Mouse (Mus musculus) liver (tissue): ENCODE data around the gene Gins3.
"Not testable (repeated sequence)": the region's sequence is repeated elsewhere in the genome, so short reads cannot be mapped to it uniquely, and the experiment has no call there.

Source experiments
- DNase-seq: peaks from one replicate; pipeline ENCODE4 v3.0.0-alpha.2; 2020; ENCODE audit warnings: mixed read lengths

Gene Gins3

GRCm38 (mm10) chr8:95633262-95634062 lies at the start of gene Gins3:
Gene Gins3 (plus strand): TSS chr8:95633453.
- DNase-seq = peak; percentile 92

GRCm38 (mm10) chr8:95587339-95587738 lies 45.9 kb upstream of the Gins3 start:
- DNase-seq = no peak

- DNase-seq = no peak
These were observed 44.0 kb upstream of the Gins3 start for GRCm38 (mm10) chr8:95589282-95589681.

GRCm38 (mm10) chr8:95590539-95590938 lies 42.7 kb upstream of the Gins3 start:
- no peak for DNase-seq

- DNase-seq = peak; percentile 65
These were observed 41.0 kb upstream of the Gins3 start for GRCm38 (mm10) chr8:95592131-95592780.

DNA sequence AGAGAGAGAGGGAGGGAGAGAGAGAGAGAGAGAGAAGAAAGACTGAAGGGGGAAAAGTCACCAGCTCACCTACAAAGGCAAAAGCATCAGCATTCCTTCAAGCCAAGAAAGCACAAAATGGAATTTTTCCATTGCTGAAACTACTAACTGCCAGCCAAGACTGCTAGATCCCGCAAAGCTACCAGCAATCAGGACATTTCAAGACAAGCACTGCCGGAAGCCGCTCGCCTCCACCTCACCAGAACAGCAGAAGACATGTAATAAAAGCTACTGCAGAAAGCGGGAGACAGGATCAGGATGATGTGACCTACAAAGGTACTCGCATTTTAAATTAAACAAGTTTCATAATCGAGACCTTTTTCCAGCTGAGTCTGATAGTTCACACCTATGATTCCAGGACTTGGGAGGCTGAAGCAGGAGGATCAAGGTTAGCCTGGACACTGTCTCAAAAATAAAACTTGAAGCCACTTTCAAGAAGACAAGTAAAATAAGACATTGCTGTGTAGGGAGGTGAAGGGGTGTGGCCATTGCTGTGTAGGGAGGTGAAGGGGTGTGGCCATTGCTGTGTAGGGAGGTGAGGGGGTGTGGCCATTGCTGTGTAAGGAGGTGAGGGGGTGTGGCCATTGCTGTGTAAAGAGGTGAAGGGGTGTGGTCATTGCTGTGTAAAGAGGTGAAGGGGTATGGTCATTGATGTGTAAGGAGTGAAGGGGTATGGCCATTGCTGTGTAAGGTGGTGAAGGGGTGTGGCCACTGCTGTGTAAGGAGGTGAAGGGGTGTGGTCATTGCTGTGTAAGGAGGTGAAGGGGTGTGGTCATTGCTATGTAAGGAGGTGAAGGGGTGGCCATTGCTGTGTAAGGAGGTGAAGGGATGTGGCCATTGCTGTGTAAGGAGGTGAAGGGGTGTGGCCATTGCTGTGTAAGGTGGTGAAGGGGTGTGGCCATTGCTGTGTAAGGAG lies 39.5 kb upstream of the Gins3 start:
- DNase-seq = peak; percentile 54

GRCm38 (mm10) chr8:95595131-95595530 lies 38.1 kb upstream of the Gins3 start:
- DNase-seq = no peak

- DNase-seq = no peak
These were observed 36.4 kb upstream of the Gins3 start for GRCm38 (mm10) chr8:95596841-95597241.

GRCm38 (mm10) chr8:95599861-95600260 lies 33.4 kb upstream of the Gins3 start:
- peak; percentile 48 for DNase-seq

DNA sequence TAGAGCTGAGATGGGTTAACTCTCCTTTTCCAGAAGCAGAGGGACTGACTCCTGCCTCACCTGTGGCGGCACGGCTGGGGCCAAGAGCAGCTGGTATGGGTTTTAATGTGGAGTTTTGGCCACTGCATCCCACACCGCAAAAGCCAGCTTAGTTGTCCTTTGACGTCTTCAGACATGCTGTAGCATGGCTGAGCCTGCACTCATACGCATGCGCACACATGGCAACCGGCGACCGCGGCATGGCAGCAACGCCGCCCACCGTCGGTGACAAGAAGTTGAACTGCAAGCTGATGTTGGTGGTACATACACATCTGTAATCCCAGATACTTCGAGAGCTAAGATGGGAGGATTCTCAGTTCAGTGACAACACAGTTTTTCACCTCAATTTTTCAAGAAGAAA lies 31.9 kb upstream of the Gins3 start:
- no peak for DNase-seq

DNA sequence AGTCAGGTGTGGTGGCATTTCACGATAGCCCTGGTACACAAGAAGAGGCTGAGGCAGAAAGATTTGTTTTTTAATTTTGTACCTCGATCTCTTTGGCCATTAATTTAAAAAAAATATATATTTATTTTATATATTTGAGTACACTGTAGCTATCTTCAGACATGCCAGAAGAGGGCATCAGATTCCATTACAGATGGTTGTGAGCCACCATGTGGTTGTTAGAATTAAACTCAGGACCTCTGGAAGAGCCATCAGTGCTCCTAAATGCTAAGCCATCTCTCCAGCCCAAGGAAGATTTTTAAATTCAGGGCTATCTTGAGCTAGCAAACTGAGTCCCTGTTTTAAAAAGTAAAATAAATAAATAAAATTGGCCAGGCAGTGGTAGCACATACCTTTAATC lies 31.1 kb upstream of the Gins3 start:
- no peak for DNase-seq

DNA sequence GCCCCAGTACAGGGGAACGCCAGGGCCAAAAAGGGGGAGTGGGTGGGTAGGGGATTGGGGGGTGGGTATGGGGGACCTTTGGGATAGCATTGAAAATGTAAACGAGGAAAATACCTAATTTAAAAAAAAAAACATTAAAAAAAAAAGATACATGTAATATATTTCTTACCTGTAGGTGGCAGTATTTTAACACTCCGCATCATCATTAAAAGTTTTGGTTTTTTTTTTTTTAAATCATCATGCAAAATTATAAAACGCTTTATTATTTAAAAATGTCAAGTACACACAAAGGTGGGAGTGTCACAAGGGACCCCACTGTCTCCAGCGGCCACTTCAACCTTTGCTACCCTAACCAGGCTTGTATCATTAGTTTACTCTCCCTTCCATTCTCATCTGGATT lies 26.7 kb upstream of the Gins3 start:
- DNase-seq = not testable (repeated sequence)

DNA sequence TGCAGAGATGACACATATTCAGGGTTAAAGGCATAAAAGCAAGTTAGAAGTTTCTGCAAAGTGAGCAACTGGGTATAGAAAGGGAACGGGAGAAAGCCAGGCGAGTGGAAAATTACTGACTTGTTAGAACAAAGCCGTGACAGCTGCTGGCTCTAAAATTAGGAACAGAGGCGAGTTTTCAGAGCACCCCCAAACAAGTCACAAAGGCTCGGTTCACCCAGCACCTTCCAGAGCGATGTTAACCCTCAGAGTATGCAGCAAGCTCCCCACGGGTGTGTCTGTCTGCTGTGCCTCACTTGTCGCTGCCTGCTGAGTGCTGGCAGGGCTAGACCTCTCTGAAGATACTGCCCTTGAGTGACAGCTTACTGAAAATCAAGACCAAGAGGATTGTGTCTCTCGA lies 26.0 kb upstream of the Gins3 start:
- DNase-seq = no peak

- no peak for DNase-seq
These were observed 23.8 kb upstream of the Gins3 start for GRCm38 (mm10) chr8:95609406-95609805.

DNA sequence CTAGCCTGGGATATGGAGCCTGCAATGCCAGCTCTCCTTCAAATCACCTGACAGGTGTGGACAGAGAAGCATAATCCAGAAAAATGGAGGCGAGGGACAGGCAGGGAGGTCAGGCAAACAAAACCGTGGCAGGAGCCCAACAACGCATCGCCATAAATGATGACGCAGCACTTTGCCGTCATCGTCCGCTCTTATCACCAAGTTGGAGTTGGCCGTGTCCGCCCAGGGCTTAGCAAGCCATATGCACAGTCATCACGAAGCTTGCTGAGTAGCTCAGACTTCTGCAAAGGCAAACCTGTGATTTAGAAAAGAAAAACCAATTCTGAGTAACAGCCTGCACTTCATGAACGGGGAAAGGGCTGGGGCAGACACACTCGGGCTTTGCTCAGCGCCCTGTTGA lies 22.5 kb upstream of the Gins3 start:
- DNase-seq = peak; percentile 81

DNA sequence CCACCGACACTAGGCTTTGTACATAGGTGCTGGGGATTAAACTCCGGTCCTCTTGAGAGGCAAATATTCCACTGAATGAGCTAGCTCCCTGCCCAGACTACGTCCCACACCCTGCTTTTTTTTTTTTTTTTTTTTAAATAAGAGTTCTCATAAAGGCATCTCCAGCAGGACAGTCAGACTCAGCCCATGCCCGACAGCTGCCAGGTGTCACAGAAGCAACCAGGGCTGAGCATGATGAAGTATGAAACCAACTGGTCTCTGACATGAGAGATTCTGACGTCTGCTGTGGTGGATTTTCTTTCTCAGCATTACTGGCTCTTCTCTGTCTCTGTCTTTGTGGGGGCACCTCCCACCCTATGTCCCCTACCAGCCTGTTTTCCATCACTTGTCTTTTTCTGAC lies 21.5 kb upstream of the Gins3 start:
- DNase-seq = no peak

DNA sequence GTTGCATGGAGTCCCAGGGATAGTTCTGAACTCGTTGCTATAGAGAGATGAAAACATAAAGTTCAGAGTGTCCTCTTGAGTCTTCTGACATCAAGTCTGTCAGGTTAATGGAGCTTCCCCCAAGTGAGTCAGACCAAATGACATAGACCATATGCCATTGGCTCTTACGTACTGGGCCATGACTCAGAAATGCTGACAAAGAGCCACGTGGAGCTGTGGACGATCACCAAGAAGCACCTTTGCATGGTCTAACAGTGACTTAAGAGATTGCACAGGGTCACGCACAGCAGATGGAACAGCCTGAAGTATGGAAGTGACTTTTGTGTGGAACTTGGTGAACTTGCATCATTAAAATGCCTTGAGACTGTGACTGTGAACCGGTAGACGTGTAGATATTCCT lies 16.9 kb upstream of the Gins3 start:
- no peak for DNase-seq

DNA sequence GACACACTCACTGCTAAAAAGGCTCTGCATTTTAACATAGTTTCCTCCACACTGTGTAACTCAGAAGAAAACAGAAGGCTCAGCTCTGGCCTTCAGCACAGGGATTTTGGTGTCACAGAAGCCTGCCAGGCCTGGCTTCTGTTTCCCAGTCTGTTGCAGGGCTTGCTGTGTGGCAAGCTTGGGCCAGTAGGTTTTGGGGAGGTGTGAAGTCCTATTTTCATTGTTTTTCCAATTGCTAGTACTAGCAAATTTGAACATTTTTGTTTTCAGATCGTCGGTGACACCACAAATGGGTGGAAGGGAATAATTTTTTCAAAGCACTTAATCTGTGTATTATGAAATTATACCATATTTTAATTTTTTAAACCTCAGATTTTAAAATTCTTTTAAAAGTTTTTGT lies 13.2 kb upstream of the Gins3 start:
- no peak for DNase-seq

DNA sequence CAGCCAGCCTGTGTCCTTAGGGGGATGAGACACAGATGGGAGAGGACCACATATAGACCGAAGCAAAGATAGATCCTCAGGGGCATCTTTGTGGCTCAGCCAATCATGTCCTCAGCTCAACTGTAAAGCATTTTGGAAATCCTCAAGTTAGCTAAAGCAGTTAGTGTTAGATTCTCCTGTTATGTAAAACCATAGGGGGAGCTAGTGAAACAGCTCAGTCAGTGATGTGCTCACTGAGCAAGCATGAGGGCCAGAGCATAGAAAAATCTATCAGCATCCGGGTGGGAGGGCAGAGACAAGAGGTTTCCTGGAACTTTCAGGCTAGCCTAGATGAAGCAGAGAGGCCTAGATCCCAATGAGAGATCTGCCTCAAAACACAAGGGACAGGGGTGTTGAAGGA lies 8.4 kb upstream of the Gins3 start:
- DNase-seq = no peak

GRCm38 (mm10) chr8:95632840-95633239 lies 413 bp upstream of the Gins3 start:
- DNase-seq = no peak

- no peak for DNase-seq
These were observed 749 bp downstream of the Gins3 start for GRCm38 (mm10) chr8:95634063-95634340.

DNA sequence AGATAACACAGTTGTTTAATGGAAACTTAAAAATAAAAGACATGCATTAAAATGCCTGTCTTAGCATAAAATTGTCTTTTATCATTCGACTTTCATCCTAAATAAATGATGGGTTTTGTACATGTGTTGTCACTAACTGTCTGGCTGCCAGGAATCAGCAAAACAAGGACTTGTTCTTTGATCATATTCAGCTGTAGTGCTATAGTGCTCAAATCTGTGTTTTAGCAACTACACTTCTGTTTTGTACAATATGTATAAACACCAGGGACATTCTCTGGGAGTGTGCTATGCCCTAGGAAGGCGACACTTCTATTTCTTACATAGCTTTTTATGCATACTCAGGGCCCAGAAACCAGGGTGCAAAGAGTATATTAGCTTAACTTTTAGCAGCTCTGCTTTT lies 11.7 kb downstream of the Gins3 start:
- DNase-seq = no peak

GRCm38 (mm10) chr8:95648251-95648650 lies 15.0 kb downstream of the Gins3 start:
- no peak for DNase-seq

DNA sequence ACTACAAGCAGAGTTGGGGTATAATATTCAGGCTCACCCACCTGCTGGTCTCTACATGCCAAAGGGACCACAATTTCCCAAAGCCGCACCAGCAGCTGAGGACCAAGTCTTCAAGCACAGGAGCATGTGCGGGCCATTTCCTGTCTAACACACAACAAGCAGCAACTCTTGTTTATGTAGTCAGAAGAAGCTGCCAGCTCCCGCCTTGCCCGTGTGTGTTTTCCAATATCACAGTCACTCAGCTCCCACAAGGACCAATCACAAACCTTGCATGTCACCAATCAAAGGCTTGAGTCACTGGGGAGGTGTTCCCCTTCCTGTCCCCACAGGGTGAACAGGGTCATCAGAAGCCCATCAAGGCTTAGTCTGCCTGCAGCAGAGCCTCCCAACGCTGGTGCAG lies 20.1 kb downstream of the Gins3 start:
- no peak for DNase-seq
